Mouse (Mus musculus) E14TG2a.4 (cell line): Measurements from ENCODE around the gene Vdac1.

ENCODE experiments used
- CTCF ChIP-seq: conservative IDR thresholded peaks from 2 replicates; pipeline ENCODE4 v1.5.1; 2014; ENCODE audit warnings: low read length
- NANOG ChIP-seq: IDR thresholded peaks from 2 replicates; pipeline ENCODE4 v1.6.1; 2014; ENCODE audit warnings: borderline replicate concordance, low read length, mixed read lengths

GRCm38 (mm10) chr11:52396597-52397188, 36.0 kb downstream of the Vdac1 start:
- no peak for TF ChIP-seq CTCF
- no peak for TF ChIP-seq NANOG
